Mouse (Mus musculus) urinary bladder, adult 2 months (tissue): ENCODE measurements around the gene Vmn1r155. TPM values are rescaled to one million over a fixed set of nuclear protein-coding genes. Genes with fewer than 3 reads are reported as not detected.
"Not testable (repeated sequence)": the region's sequence is repeated elsewhere in the genome, so short reads cannot be mapped to it uniquely, and the experiment has no call there.

Experiments
- DNase-seq: peaks from one replicate; pipeline ENCODE4 v3.0.0; 2022; ENCODE audit warnings: low spot score
- polyA plus RNA-seq: library from polyadenylated mRNA; depleted of rRNA; stranded (reverse); fragments of >200 nt; gene quantifications from 2 replicates; pipeline ENCODE4 v1.2.3, GENCODE M21; 2012; rRNA removed

Gene Vmn1r155
- polyA plus RNA-seq: not detected in 2 replicates

GRCm38 (mm10) chr7:22657718-22658117 lies at the start of gene Vmn1r155:
Gene Vmn1r155, plus strand, starts transcription at chr7:22658018.
- not testable (repeated sequence) for DNase-seq

DNA sequence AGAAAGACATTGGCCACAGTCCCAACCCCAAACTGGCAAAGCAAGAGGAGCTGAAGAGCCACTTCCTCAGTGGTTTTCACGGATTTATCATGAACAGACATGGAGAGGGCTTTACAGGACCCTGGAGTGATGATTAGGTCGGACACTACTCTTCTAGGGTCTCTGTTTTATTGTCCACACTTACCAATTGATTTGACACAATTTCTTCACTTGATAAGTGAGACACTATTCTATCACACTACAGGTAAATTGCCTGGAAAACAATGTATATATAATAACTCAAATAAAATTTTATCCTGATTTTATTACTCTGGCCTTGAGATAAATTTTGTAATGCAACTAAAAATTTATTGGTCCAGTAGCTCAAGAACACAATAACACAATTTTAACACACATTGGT lies 34.4 kb downstream of the Vmn1r155 start, which contains the start of gene Gm8693:
Gene Gm8693, minus strand, starts transcription at position 101 of the 400 bp plus-strand sequence.
- not testable (repeated sequence) for DNase-seq

Other genes starting within 250 kb of the Vmn1r155 start
- gene Vmn1r148, start 244.4 kb upstream of the Vmn1r155 start, polyA plus RNA-seq: not detected in 2 replicates
- gene Vmn1r149, start 219.8 kb upstream of the Vmn1r155 start, polyA plus RNA-seq: not detected in 2 replicates
- not detected in 2 replicates for gene Gm10665, start 193.9 kb upstream of the Vmn1r155 start, polyA plus RNA-seq
- not detected in 2 replicates for gene Vmn1r151, start 158.3 kb upstream of the Vmn1r155 start, polyA plus RNA-seq
- gene Vmn1r152, start 135.1 kb upstream of the Vmn1r155 start, polyA plus RNA-seq: not detected in 2 replicates
- gene Gm8677, start 123.1 kb upstream of the Vmn1r155 start, polyA plus RNA-seq: not detected in 2 replicates
- not detected in 2 replicates for gene Gm4201, start 92.7 kb upstream of the Vmn1r155 start, polyA plus RNA-seq
- gene Gm4565, start 69.9 kb upstream of the Vmn1r155 start, polyA plus RNA-seq: not detected in 2 replicates
- not detected in 2 replicates for gene Gm8693, start 34.3 kb downstream of the Vmn1r155 start, polyA plus RNA-seq
- gene Gm4567, start 61.7 kb downstream of the Vmn1r155 start, polyA plus RNA-seq: not detected in 2 replicates
- gene Vmn1r157, start 103.7 kb downstream of the Vmn1r155 start, polyA plus RNA-seq: not detected in 2 replicates
- gene Vmn1r158, start 132.8 kb downstream of the Vmn1r155 start, polyA plus RNA-seq: not detected in 2 replicates
- gene Vmn1r159, start 185.6 kb downstream of the Vmn1r155 start, polyA plus RNA-seq: not detected in 2 replicates
- gene Vmn1r160, start 213.2 kb downstream of the Vmn1r155 start, polyA plus RNA-seq: not detected in 2 replicates